Mouse (Mus musculus): Measurements from ENCODE around the gene Gm3252. TPM values are rescaled to one million over a fixed set of nuclear protein-coding genes. Genes with fewer than 3 reads are reported as not detected.
"Not testable (repeated sequence)": the region's sequence is repeated elsewhere in the genome, so short reads cannot be mapped to it uniquely, and the experiment has no call there.

The Gm3252 gene
- polyA plus RNA-seq (2016; fragmentation: Nextera tagmentation; extraction: Ambion mirVana) = 0.65 and 1.0 TPM in 2 replicates

- ATAC-seq (ENCODE audit: low FRiP score); H3K27ac ChIP-seq; H3K36me3 ChIP-seq; H3K27me3 ChIP-seq; H3K9ac ChIP-seq; H3K9me3 ChIP-seq (replicated peaks); H3K4me1 ChIP-seq: not testable (repeated sequence)
- Histone ChIP-seq H3K4me3 (peak within 1 kb of the TSS; percentile 32), H3K4me2 (replicated peaks) (peak within 1 kb of the TSS; percentile 47)
- WGBS = 4% methylated on average over 10 of the region's 47 CpGs
Measured at GRCm38 (mm10) chr14:4726038-4726880, at the start of gene Gm3252. Gm3252 (plus strand) TSS chr14:4726775.

- not testable (repeated sequence) for ATAC-seq (ENCODE audit: low FRiP score)
Measured at GRCm38 (mm10) chr14:4708938-4709337, 17.6 kb upstream of the Gm3252 start, which contains the start of gene Gm7876. Gm7876 (plus strand) TSS chr14:4709238.

DNA sequence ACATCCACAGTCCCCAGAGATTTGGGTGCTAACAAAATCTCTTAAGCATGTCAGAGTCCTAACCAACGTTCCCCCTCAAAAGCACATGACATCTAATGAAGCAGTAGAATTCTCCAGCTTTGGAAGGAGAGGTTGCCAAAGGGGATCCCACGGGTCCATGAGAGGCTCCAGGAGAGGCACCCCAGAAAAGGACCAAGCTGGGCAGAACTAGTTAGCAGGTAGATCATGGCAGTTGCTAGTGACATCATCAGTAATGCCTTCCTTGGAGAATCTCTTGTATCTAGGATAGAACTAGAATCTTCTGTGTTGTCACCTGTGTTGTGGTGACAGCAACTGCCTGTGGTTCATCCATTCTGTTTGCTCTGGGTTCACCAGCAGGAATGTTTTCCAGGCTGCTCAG, 49.5 kb downstream of the Gm3252 start, which contains the start of gene Gm9602:
Gene Gm9602, plus strand, starts transcription at position 301 of the 400 bp plus-strand sequence.
- H3K27me3 ChIP-seq = not testable (repeated sequence)
- WGBS = 55% methylated on average over 1 of the region's 2 CpGs

More at GRCm38 (mm10) chr14:4708938-4709337, 17.6 kb upstream of the Gm3252 start, which contains the start of gene Gm7876:
- H3K4me3 ChIP-seq; H3K27me3 ChIP-seq; H3K9me3 ChIP-seq (replicated peaks); H3K36me3 ChIP-seq; H3K9ac ChIP-seq; H3K4me1 ChIP-seq; H3K27ac ChIP-seq; H3K4me2 ChIP-seq (replicated peaks): not testable (repeated sequence)
- 68% methylated on average over 1 of the region's 2 CpGs for WGBS

More for the DNA sequence above, 49.5 kb downstream of the Gm3252 start, which contains the start of gene Gm9602:
- not testable (repeated sequence) for H3K27ac ChIP-seq; H3K4me3 ChIP-seq; H3K9me3 ChIP-seq (replicated peaks); H3K36me3 ChIP-seq; H3K4me2 ChIP-seq (replicated peaks); ATAC-seq (ENCODE audit: low FRiP score); H3K9ac ChIP-seq; H3K4me1 ChIP-seq

Other genes starting within 250 kb of the Gm3252 start
- gene Gm3182, start 245.0 kb upstream of the Gm3252 start, polyA plus RNA-seq (2016; fragmentation: Nextera tagmentation; extraction: Ambion mirVana) = not detected in 2 replicates
- gene Gm3047, start 171.4 kb upstream of the Gm3252 start, polyA plus RNA-seq (2016; fragmentation: Nextera tagmentation; extraction: Ambion mirVana) = not detected in 2 replicates
- gene Gm8159, start 94.4 kb upstream of the Gm3252 start, polyA plus RNA-seq (2016; fragmentation: Nextera tagmentation; extraction: Ambion mirVana) = not detected in 2 replicates
- 0.23 TPM in 1 of 2 replicates, not detected in the other for gene Gm3239, start 62.6 kb upstream of the Gm3252 start, polyA plus RNA-seq (2016; fragmentation: Nextera tagmentation; extraction: Ambion mirVana)
- gene Gm7876, start 17.5 kb upstream of the Gm3252 start, polyA plus RNA-seq (2016; fragmentation: Nextera tagmentation; extraction: Ambion mirVana) = not detected in 2 replicates
- not detected in 2 replicates for gene Gm9602, start 49.6 kb downstream of the Gm3252 start, polyA plus RNA-seq (2016; fragmentation: Nextera tagmentation; extraction: Ambion mirVana)
- not detected in 2 replicates for gene Gm3269, start 111.3 kb downstream of the Gm3252 start, polyA plus RNA-seq (2016; fragmentation: Nextera tagmentation; extraction: Ambion mirVana)
- 0.61 and 2.2 TPM in 2 replicates for gene Gm3264, start 128.8 kb downstream of the Gm3252 start, polyA plus RNA-seq (2016; fragmentation: Nextera tagmentation; extraction: Ambion mirVana)
- gene Gm3278, start 165.6 kb downstream of the Gm3252 start, polyA plus RNA-seq (2016; fragmentation: Nextera tagmentation; extraction: Ambion mirVana) = 0.18 TPM in 1 of 2 replicates, not detected in the other

Measured in hindbrain, embryonic 12.5 days (tissue).